Mouse (Mus musculus) bone marrow, adult 2 months (tissue): ENCODE measurements around the gene Vmn1r3.
"Not testable (repeated sequence)": the region's sequence is repeated elsewhere in the genome, so short reads cannot be mapped to it uniquely, and the experiment has no call there.

Experiments
- CTCF ChIP-seq: fragments of 200-500 bp; IDR thresholded peaks from 2 replicates; pipeline ENCODE4 v1.5.1; 2011; ENCODE audit warnings: low read length, control low read depth; ENCODE audit not compliant: control insufficient read depth, insufficient read depth
- POLR2A ChIP-seq: fragments of 200-500 bp; IDR thresholded peaks from 2 replicates; pipeline ENCODE4 v1.6.1; 2011; ENCODE audit warnings: low read depth, mild to moderate bottlenecking, control low read depth, low read length, borderline replicate concordance; ENCODE audit not compliant: control insufficient read depth

DNA sequence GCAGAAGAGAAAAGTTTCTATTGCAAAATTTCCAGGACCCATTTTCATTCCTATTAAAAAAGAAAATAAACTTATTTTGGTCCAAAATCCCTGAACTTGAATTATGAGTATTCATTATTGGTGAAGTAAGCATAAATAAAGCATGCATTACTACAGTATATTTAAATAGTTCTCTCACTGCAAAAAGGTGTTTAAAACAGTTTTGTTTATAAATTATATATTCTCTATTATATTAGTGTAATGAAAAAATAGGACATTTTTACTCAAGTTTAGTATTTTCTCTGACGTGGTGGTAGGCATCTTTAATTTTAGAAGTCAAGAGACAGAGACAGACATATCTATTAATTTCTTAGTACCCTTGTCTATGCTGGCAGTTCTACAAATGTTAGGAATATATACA, at the start of gene Vmn1r3:
- not testable (repeated sequence) for TF ChIP-seq POLR2A, CTCF
